Mouse (Mus musculus) midbrain, embryonic 14.5 days (tissue): ENCODE results near the gene Srgn. TPM values are rescaled to one million over a fixed set of nuclear protein-coding genes. Genes with fewer than 3 reads are reported as not detected.

Experiments used
- ATAC-seq: fragments of 200-750 bp; cut with Nextera tagmentation; 2 replicates; pipeline ENCODE4 v1.8.0; 2017; ENCODE audit warnings: moderate number of reproducible peaks, moderate library complexity; ENCODE audit not compliant: low FRiP score, low TSS enrichment
- DNase-seq: peaks from one replicate; pipeline ENCODE4 v3.0.0-alpha.2; 2015
- H3K27ac ChIP-seq: fragments of 300-500 bp; sonication (generic); replicated peaks from 2 replicates; pipeline ENCODE4 v1.5.1; 2014; ENCODE audit warnings: mild to moderate bottlenecking, low read depth, low read length, moderate library complexity
- H3K27me3 ChIP-seq: fragments of 300-500 bp; sonication (generic); 2 replicates; pipeline ENCODE4 v1.6.1; 2014; ENCODE audit warnings: low read length, control low read depth, mixed read lengths; ENCODE audit not compliant: control insufficient read depth, insufficient read depth
- H3K36me3 ChIP-seq: fragments of 300-500 bp; sonication (generic); 2 replicates; pipeline ENCODE4 v1.6.1; 2014; ENCODE audit warnings: low read length, control low read depth; ENCODE audit not compliant: control insufficient read depth, insufficient read depth
- H3K4me1 ChIP-seq: fragments of 300-500 bp; sonication (generic); 2 replicates; pipeline ENCODE4 v1.6.1; 2014; ENCODE audit warnings: mild to moderate bottlenecking, antibody characterized with exemption, low read length, control low read depth; ENCODE audit not compliant: control insufficient read depth, insufficient read depth
- H3K4me2 ChIP-seq: fragments of 300-500 bp; sonication (generic); 2 replicates; pipeline ENCODE4 v1.6.1; 2014; ENCODE audit warnings: mild to moderate bottlenecking, low read length, moderate library complexity
- H3K4me3 ChIP-seq: fragments of 300-500 bp; sonication (generic); replicated peaks from 2 replicates; pipeline ENCODE4 v1.5.1; 2014; ENCODE audit warnings: low read depth, low read length
- H3K9ac ChIP-seq: fragments of 300-500 bp; sonication (generic); replicated peaks from 2 replicates; pipeline ENCODE4 v1.6.1; 2014; ENCODE audit warnings: mild to moderate bottlenecking, low read length, moderate library complexity
- H3K9me3 ChIP-seq: fragments of 300-500 bp; sonication (generic); 2 replicates; pipeline ENCODE4 v1.6.1; 2016; ENCODE audit warnings: low read length, control low read depth, mixed read lengths; ENCODE audit not compliant: control insufficient read depth
- WGBS: fragments of 180-500 bp; shearing (Covaris S2); extraction: QIAGEN DNeasy Blood & Tissue Kit; methylation state at CpG from one replicate; pipeline ENCODE4 v1.1.7; 2014; 5-methylcytosine and 5-hydroxymethylcytosine counted together
- polyA plus RNA-seq: library from polyadenylated mRNA; unstranded; fragments of >200 nt; fragmentation: Nextera tagmentation; extraction: Ambion mirVana; gene quantifications from 2 replicates; pipeline ENCODE4 v1.2.1, GENCODE M21; 2014

Gene Srgn
- polyA plus RNA-seq, 1 experiment from 2014 or later = 11.4 TPM

DNA sequence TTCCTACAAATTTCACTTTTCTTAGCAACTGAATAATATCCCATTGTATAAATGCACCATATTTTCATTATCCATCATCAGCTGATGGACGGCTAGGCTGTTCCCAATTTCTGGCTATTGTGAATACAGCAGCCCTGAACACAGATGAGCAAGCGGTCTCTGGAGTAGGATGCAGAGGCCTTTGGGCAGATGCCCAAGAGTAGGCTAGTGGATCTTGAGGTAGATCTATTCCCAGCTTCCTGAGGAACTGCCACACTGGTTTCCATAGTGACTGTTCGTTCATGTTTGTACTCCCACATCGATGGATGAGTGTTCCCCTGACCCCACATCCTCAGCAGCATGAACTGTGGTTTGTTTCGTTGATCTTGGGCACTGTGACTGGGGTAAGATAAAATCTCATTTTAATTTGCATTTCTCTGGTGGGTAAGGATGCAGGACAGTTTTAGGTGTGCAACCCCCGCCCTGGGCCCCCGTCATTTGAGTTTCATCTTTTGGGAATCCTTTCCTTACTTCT, 23.6 kb upstream of the Srgn start:
- Histone ChIP-seq H3K9ac (no peak overlapping the region), H3K36me3 (peaks cover 1% of the 10 kb centered on the region; the same call in 1 of the 2 replicates), H3K4me3 (no peak overlapping the region), H3K4me2 (no peak overlapping the region), H3K27me3 (no peaks in the 10 kb centered on the region), H3K4me1 (no peaks in the 10 kb centered on the region), H3K27ac (no peak overlapping the region), H3K9me3 (no peaks in the 10 kb centered on the region)
- DNase-seq = no peak
- 80% methylated on average over 7 of the region's 7 CpGs for WGBS
- ATAC-seq = no peak

DNA sequence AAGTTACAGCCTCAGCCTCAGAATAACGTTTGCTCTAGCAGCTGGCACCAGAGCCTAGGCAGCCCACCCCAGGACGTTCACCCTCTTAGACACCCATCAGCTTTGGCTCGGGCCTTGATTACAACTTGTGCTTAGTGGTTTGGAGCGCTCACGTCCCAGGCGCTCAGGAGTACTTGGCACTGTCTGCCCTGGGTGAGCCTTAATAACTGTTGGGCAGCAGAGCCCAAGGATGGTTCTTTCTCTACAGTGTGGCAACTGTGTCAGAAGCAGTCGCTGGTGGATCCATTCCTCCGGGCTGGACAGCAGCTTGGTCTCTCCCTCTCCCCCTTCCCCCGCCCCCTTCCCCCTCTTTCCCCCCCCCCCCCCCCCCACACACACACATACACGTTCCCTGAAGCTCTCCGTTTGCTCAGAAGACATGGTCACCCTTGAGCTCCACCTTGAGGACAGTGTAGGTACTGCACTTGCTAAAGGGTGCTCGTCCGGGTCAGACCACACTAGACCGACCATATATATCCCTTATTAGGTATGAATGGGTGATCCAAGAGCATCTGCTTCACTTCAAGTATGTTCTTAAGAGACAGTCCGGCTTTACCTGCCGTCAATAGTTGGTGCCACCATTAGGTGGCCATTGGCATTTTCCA, 22.4 kb upstream of the Srgn start:
- H3K4me1 ChIP-seq = no peaks in the 10 kb centered on the region
- H3K27me3 ChIP-seq = no peaks in the 10 kb centered on the region
- ATAC-seq (no peak), DNase-seq (peak; percentile 70)
- no peaks in the 10 kb centered on the region for H3K36me3 ChIP-seq
- H3K4me2 ChIP-seq = no peak overlapping the region
- no peak overlapping the region for H3K4me3 ChIP-seq
- no peak overlapping the region for H3K9ac ChIP-seq
- no peak overlapping the region for H3K27ac ChIP-seq
- 27% methylated on average over 15 of the region's 16 CpGs for WGBS
- H3K9me3 ChIP-seq = no peaks in the 10 kb centered on the region

DNA sequence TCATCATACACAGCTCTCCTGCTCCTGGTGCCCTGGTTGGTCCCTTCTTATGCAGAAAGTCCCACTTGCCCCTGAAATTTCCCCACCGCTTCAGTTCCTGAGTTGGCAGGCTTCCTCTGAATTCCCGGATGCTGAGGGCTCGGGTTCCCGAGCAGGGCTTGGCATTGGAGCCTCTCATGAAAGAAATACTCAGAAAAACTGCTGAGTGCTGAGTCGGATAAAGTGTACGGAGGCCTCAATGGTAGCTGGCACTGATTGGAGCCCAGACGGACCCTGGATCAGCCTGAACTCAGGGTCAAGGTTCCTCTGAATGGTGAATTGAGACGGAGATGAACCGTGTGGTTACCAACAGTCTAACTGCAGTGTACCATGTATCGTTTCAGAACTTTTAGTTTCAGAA, 19.2 kb upstream of the Srgn start:
- no peaks in the 10 kb centered on the region for H3K27me3 ChIP-seq
- no peaks in the 10 kb centered on the region for H3K36me3 ChIP-seq
- DNase-seq (no peak), ATAC-seq (no peak)
- H3K9ac ChIP-seq = no peak overlapping the region
- no peaks in the 10 kb centered on the region for H3K9me3 ChIP-seq
- no peak overlapping the region for H3K4me2 ChIP-seq
- H3K27ac ChIP-seq = no peak overlapping the region
- 88% methylated on average over 10 of the region's 10 CpGs for WGBS
- H3K4me3 ChIP-seq = no peak overlapping the region
- H3K4me1 ChIP-seq = no peaks in the 10 kb centered on the region

DNA sequence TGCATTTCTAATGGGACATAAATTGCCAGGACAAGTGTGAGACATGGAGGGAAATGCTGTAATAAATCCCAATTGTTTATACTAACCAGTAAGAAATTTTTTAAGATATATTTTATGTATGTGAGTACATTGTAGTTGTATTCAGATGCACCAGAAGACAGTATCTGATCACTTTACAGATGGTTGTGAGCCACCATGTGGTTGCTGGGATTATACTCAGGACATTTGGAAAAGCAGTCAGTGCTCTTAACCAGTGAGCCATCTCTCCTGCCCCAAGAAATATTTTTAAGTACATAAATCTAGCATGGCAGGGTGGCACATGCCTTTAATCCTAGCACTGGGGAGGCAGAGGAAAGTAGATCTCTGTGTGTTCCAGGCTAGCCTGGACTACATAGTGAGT, 18.5 kb upstream of the Srgn start:
- no peaks in the 10 kb centered on the region for H3K27me3 ChIP-seq
- H3K4me3 ChIP-seq = no peak overlapping the region
- no peak for DNase-seq
- no peaks in the 10 kb centered on the region for H3K36me3 ChIP-seq
- H3K9me3 ChIP-seq = no peaks in the 10 kb centered on the region
- no peak for ATAC-seq
- no peak overlapping the region for H3K9ac ChIP-seq
- no peak overlapping the region for H3K27ac ChIP-seq
- H3K4me2 ChIP-seq = no peak overlapping the region
- H3K4me1 ChIP-seq = no peaks in the 10 kb centered on the region

DNA sequence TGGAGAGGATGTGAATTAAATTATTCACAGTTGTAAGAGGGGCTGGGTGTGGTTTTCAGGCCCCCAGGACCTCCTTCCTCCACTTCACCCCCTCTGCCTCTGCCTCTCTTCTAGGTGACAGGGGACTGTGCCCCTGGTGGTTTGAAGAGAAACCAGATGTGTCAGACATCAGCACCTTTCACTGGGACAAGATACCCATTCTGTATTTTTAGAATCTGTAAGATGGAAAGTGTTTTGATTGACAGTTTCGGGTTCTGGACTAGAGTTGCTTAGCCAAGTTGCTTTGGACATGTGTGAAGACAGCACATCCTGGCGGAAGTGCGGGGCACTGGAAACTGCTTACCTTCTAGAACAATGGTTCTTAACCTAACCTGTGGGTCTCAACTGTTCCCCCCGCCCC, 17.1 kb upstream of the Srgn start:
- Histone ChIP-seq H3K27ac (no peak overlapping the region), H3K4me1 (no peaks in the 10 kb centered on the region), H3K9ac (no peak overlapping the region), H3K27me3 (no peaks in the 10 kb centered on the region), H3K4me3 (no peak overlapping the region), H3K9me3 (no peaks in the 10 kb centered on the region), H3K36me3 (no peaks in the 10 kb centered on the region), H3K4me2 (no peak overlapping the region)
- ATAC-seq (no peak), DNase-seq (no peak)
- 93% methylated on average over 4 of the region's 4 CpGs for WGBS

DNA sequence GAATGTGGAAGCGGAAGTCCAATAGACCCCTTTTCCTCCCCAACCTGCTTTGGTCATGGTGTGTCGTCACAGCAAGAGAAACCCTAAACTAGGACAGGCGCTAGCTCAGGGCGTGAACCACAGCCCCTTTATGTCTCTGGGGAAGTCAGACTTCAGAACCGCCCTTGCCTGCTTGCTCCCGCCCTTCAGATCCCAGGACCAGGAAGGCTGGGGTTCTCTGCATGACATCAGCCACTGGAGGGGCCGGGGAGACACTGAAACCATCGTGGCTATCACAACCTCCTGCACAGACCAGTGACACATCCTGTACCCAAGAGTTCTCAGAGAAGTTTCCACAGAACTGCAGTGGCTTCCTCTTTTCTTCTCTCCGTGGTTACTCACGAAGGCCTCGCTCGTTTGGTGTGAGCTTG, 16.2 kb upstream of the Srgn start:
- Histone ChIP-seq H3K36me3 (no peaks in the 10 kb centered on the region), H3K9me3 (no peaks in the 10 kb centered on the region), H3K4me3 (no peak overlapping the region), H3K4me2 (no peak overlapping the region), H3K9ac (no peak overlapping the region), H3K4me1 (no peaks in the 10 kb centered on the region), H3K27ac (no peak overlapping the region), H3K27me3 (no peaks in the 10 kb centered on the region)
- 85% methylated on average over 12 of the region's 12 CpGs for WGBS
- ATAC-seq = no peak
- DNase-seq = no peak

DNA sequence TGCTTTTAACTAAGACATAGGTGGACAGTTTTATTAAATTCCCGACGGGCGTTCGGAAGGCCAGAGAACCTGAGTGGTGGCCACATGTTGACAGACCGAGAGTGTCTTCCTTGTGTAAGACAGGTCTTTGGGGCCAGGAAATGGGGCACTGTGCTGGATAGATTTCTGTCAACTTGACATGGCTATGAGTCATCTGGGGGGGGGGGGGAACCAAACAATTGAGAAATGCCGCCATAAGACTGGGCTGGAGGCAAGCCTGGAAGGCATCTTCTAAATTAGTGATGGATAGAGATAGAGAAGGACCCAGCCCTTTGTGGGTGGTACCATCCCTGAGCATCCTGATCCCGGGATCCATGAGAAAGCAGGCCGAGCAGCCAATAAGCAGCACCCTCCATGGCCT, 15.7 kb upstream of the Srgn start:
- Histone ChIP-seq H3K27ac (no peak overlapping the region), H3K9me3 (no peaks in the 10 kb centered on the region), H3K4me1 (no peaks in the 10 kb centered on the region), H3K4me3 (no peak overlapping the region), H3K9ac (no peak overlapping the region), H3K4me2 (no peak overlapping the region), H3K36me3 (no peaks in the 10 kb centered on the region), H3K27me3 (no peaks in the 10 kb centered on the region)
- 95% methylated on average over 8 of the region's 8 CpGs for WGBS
- DNase-seq (no peak), ATAC-seq (no peak)

DNA sequence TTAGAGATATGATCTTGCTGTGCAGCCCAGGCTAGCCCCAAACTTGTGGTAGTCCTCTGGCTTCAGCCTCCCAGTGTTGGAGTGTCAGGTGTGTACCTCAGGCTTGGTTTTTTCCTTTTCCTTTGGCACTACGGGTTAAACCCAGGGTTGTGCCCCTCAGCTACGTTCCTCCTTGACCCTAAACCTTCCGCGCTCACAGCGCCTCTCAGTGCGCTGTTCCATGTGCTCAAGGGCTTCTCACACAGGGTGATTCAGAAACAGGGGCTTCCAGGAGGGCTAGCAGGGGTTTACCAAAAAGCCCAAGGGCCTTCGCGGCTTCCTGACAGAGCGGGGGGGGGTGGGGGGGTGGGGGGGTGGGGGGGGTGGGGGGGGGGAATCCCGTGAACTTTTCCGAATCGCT, 15.3 kb upstream of the Srgn start:
- Histone ChIP-seq H3K27ac (no peak overlapping the region), H3K27me3 (no peaks in the 10 kb centered on the region), H3K4me3 (no peak overlapping the region), H3K4me1 (no peaks in the 10 kb centered on the region), H3K4me2 (no peak overlapping the region), H3K36me3 (no peaks in the 10 kb centered on the region), H3K9ac (no peak overlapping the region), H3K9me3 (no peaks in the 10 kb centered on the region)
- ATAC-seq = no peak
- DNase-seq = no peak
- WGBS = 93% methylated on average over 11 of the region's 12 CpGs

DNA sequence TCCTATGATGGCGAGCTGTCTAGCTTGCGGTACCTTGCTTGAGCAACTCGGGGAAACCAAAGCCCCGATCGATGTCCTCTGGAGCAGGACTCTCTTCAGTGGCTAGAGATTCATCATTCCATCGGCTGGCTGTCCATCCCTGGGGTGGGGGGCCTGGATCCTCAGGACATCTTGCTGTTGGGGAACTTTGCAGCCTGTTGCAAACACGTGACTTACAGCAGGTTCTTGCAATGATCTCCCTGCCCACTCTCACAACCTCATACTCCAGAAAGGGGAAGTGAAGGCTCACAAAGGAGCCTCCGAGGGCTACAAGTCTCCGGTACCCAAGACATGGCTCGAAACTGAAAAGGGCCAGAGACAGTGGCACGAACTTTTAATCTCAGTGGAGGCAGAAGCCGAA, 14.2 kb upstream of the Srgn start:
- DNase-seq (no peak), ATAC-seq (no peak)
- WGBS = 95% methylated on average over 12 of the region's 12 CpGs
- Histone ChIP-seq H3K9ac (no peak overlapping the region), H3K27me3 (no peaks in the 10 kb centered on the region), H3K27ac (no peak overlapping the region), H3K36me3 (no peaks in the 10 kb centered on the region), H3K4me1 (no peaks in the 10 kb centered on the region), H3K9me3 (no peaks in the 10 kb centered on the region), H3K4me2 (no peak overlapping the region), H3K4me3 (no peak overlapping the region)
